Mouse (Mus musculus) heart, embryonic 12.5 days (tissue): ENCODE data around the gene Prf1. TPM values are rescaled to one million over a fixed set of nuclear protein-coding genes. Genes with fewer than 3 reads are reported as not detected.

Experiments
- ATAC-seq: fragments of 200-750 bp; cut with Nextera tagmentation; 2 replicates; pipeline ENCODE4 v1.8.0; 2017; ENCODE audit warnings: moderate TSS enrichment, moderate library complexity; ENCODE audit not compliant: insufficient number of reproducible peaks, low FRiP score
- H3K27ac ChIP-seq: fragments of 300-500 bp; sonication (generic); 2 replicates; pipeline ENCODE4 v1.5.1; 2016; ENCODE audit warnings: mild to moderate bottlenecking, moderate library complexity; ENCODE audit not compliant: poor library complexity, severe bottlenecking
- H3K27me3 ChIP-seq: fragments of 300-500 bp; sonication (generic); replicated peaks from 2 replicates; pipeline ENCODE4 v1.6.1; 2016; ENCODE audit warnings: mild to moderate bottlenecking, moderate library complexity
- H3K36me3 ChIP-seq: fragments of 300-500 bp; sonication (generic); 2 replicates; pipeline ENCODE4 v1.6.1; 2016; ENCODE audit warnings: mild to moderate bottlenecking, moderate library complexity
- H3K4me1 ChIP-seq: fragments of 300-500 bp; sonication (generic); replicated peaks from 2 replicates; pipeline ENCODE4 v1.6.1; 2016; ENCODE audit warnings: mild to moderate bottlenecking
- H3K4me2 ChIP-seq: fragments of 300-500 bp; sonication (generic); 2 replicates; pipeline ENCODE4 v1.6.1; 2016; ENCODE audit warnings: mild to moderate bottlenecking, moderate library complexity
- H3K4me3 ChIP-seq: fragments of 300-500 bp; sonication (generic); 2 replicates; pipeline ENCODE4 v1.5.1; 2016; ENCODE audit warnings: mild to moderate bottlenecking
- H3K9ac ChIP-seq: fragments of 300-500 bp; sonication (generic); 2 replicates; pipeline ENCODE4 v1.6.1; 2016; ENCODE audit warnings: mild to moderate bottlenecking, moderate library complexity
- H3K9me3 ChIP-seq: fragments of 300-500 bp; sonication (generic); replicated peaks from 2 replicates; pipeline ENCODE4 v1.6.1; 2016; ENCODE audit warnings: mild to moderate bottlenecking, moderate library complexity
- WGBS: fragments of 180-500 bp; shearing (Covaris S2); methylation state at CpG from one replicate; pipeline ENCODE4 v1.1.7; 2016; 5-methylcytosine and 5-hydroxymethylcytosine counted together
- polyA plus RNA-seq: library from polyadenylated mRNA; unstranded; fragments of >200 nt; fragmentation: Nextera tagmentation; extraction: Ambion mirVana; gene quantifications from 2 replicates; pipeline ENCODE4 v1.2.1, GENCODE M21; 2016

The Prf1 gene
- polyA plus RNA-seq, 1 experiment from 2014 or later, result not detected

- Histone ChIP-seq H3K9me3 (no peaks in the 10 kb centered on the region), H3K36me3 (no peaks in the 10 kb centered on the region), H3K27me3 (peaks cover 8% of the 10 kb centered on the region; the same call in 1 of the 2 replicates), H3K4me2 (peak overlapping the region; percentile 94), H3K4me1 (peaks cover 25% of the 10 kb centered on the region), H3K27ac (no peak overlapping the region), H3K4me3 (peak overlapping the region; percentile 62), H3K9ac (peak overlapping the region; percentile 75)
- ATAC-seq, result no peak
- 36% methylated on average over 5 of the region's 5 CpGs for WGBS
Observed at GRCm38 (mm10) chr10:61272631-61273030, 25.0 kb upstream of the Prf1 start.

DNA sequence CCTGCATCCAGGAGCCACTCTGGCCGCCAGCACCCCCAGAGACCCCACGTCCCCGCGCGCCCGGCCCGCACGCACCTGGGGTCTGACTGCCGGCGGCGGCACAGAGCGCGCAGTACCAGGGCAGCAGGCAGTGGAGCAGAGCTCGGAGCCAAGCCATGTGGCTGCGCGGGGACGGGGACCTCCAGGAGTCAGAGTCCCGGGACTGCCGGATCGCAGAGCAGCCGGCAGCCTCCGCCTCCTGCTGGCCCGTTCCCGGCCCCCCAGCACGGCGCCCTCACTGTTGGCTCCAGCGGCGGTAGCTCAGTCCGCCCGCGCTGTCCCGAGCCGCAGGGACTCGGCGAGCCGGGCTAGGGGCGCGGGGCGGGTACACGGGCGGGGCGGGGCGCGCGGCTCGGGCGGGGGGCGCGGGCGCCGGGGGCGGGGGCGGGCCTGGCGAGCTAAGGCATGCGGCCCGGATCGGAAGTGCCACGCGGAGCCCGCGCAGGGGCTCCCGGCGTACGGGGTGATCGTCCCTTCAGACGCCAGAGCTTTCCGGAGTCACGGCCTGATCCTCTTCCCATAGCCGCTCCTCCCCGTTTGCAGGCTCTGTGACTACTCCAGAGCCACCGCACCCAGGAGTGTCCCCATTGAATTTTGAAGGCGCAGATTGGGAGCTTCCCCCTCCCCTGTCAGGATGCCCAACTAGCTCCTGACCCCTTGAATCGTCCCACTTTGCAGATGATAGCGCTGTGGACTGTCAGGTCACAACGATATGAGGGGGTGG is 24.4 kb upstream of the Prf1 start, which contains the start of gene Adamts14:
Gene Adamts14, minus strand, starts transcription at position 358 of the 763 bp plus-strand sequence.
- Histone ChIP-seq H3K9ac (peak within 1 kb of the TSS; percentile 75), H3K27me3 (peaks cover 7% of the 10 kb centered on the region; the same call in 1 of the 2 replicates), H3K4me2 (peak within 1 kb of the TSS; percentile 94), H3K4me1 (peaks cover 25% of the 10 kb centered on the region), H3K4me3 (peak within 1 kb of the TSS; percentile 62), H3K27ac (no peak within 1 kb of the TSS), H3K9me3 (no peaks in the 10 kb centered on the region), H3K36me3 (no peaks in the 10 kb centered on the region)
- 2% methylated on average over 66 of the region's 75 CpGs for WGBS
- 0 out of 2 replicates have a peak, but pooled peaks have one; percentile 27 for ATAC-seq

DNA sequence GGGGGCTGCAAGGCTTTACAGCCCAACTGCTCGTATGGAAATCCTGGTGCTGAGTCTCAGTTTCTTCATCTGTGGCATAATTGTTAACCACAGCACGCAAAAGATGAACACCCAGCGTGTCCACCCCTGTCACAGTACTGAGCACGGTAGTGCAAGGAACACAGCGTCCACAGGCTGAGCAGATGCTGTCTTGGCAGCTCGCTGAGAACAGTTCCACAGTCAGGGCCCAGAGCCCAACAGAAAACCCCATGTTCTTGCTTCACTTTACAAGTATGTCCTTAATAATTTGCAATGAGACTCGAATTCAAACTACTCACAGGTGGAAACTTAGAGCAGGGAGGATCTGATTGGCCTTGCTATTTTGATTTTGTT is 23.8 kb upstream of the Prf1 start:
- no peak for ATAC-seq
- Histone ChIP-seq H3K4me3 (peak overlapping the region; percentile 62), H3K9ac (peak overlapping the region; percentile 75), H3K27me3 (peaks cover 7% of the 10 kb centered on the region; the same call in 1 of the 2 replicates), H3K4me2 (peak overlapping the region; percentile 94), H3K36me3 (no peaks in the 10 kb centered on the region), H3K27ac (no peak overlapping the region), H3K4me1 (peaks cover 25% of the 10 kb centered on the region), H3K9me3 (no peaks in the 10 kb centered on the region)
- 59% methylated on average over 7 of the region's 7 CpGs for WGBS

GRCm38 (mm10) chr10:61274532-61274931 is 23.1 kb upstream of the Prf1 start:
- Histone ChIP-seq H3K4me3 (no peak overlapping the region), H3K9me3 (no peaks in the 10 kb centered on the region), H3K27me3 (peaks cover 7% of the 10 kb centered on the region; the same call in 1 of the 2 replicates)

DNA sequence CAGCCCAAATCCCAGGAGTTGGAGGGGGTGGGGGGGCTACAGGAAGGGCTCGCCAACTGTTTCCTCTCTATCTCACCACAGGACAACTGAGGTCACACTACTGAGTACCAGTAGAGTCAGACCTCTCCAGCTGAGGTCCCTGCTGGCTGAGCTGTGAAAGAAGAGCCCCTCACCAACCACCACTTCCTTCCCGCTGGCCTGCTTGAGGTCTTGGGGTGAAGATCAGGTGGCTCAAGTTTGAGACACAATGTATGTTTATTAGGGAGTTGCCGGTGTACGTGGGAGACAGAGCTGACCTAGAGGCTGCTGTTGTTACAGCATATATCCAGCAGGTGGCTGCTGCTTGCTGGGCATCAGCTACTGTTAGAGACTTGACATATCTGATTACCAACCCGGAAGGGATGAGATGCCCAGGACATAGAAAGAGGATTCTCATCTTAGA is 21.9 kb upstream of the Prf1 start:
- Histone ChIP-seq H3K27ac (no peak overlapping the region), H3K9me3 (no peaks in the 10 kb centered on the region), H3K4me1 (peaks cover 25% of the 10 kb centered on the region), H3K4me2 (peak overlapping the region; percentile 46), H3K27me3 (0 out of 2 replicates have a peak, but pooled peaks cover 2% of the 10 kb centered on the region), H3K9ac (no peak overlapping the region), H3K4me3 (no peak overlapping the region), H3K36me3 (no peaks in the 10 kb centered on the region)
- ATAC-seq, result peak; percentile 29; the same call in 1 of the 2 replicates
- WGBS, result 5% methylated on average over 5 of the region's 5 CpGs

More at GRCm38 (mm10) chr10:61274532-61274931, 23.1 kb upstream of the Prf1 start:
- H3K27ac ChIP-seq, result no peak overlapping the region
- ATAC-seq, result no peak
- peaks cover 25% of the 10 kb centered on the region for H3K4me1 ChIP-seq
- no peak overlapping the region for H3K9ac ChIP-seq
- H3K36me3 ChIP-seq, result no peaks in the 10 kb centered on the region
- WGBS, result 42% methylated on average over 2 of the region's 2 CpGs
- no peak overlapping the region for H3K4me2 ChIP-seq

DNA sequence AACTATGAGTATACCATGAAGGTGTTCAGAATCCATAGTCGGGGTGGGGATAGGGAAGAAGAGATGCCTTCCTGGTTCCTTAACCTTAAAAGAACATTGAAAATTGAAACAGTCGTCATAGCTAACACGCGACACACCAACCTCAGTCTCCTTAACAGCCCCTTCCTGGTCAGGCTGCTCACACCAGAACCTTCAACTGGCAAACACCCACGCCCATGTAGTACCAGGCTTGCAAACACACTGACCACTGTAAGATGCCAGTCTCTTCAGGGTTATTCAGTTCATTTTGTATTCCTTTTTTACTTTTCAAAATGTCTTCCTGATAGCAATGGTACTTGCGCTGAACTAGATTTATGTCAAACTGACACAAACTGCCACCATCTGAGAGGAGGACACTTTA is 20.6 kb upstream of the Prf1 start:
- Histone ChIP-seq H3K9me3 (no peaks in the 10 kb centered on the region), H3K27ac (no peak overlapping the region), H3K9ac (no peak overlapping the region), H3K4me2 (no peak overlapping the region), H3K36me3 (no peaks in the 10 kb centered on the region), H3K4me1 (peaks cover 21% of the 10 kb centered on the region), H3K4me3 (no peak overlapping the region), H3K27me3 (no peaks in the 10 kb centered on the region)
- WGBS, result 91% methylated on average over 6 of the region's 6 CpGs
- ATAC-seq, result no peak

DNA sequence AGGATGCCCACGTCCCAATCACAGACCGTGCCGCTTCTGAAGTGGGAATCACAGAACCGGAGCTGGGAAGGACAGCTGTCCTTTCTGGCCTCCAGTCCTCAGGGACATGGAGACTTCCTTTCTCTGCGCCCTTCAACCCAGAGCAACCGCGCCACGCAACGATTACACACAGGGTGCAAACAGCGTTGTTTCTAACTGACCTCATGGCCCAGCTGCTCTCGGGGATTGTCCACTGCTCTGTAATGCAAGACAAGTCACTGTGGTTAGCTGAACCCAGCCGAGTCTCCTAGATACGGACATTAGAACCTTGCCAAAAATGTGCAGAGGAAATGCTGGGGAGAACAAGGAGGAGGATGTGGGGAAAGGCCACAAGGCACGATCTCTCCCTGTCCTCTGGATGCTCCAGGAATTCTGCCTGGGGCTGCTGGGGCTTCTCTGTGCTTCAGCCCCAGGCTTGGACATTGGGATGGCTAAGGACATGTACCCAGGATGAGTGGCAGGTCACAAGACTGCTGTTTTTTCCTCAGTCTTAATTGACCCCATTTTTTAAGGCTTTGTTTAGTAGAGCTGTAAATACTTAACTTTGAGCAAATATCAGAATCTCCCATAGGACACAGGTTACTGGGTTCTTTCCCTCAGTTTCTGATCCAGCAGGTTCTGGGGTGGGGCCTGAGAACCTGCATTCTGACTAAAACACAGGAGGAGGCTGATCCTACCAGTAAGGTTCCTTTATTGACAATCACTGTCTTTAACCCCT is 19.5 kb upstream of the Prf1 start:
- H3K4me1 ChIP-seq, result peaks cover 11% of the 10 kb centered on the region
- H3K36me3 ChIP-seq, result no peaks in the 10 kb centered on the region
- ATAC-seq, result no peak
- no peaks in the 10 kb centered on the region for H3K27me3 ChIP-seq
- no peak overlapping the region for H3K4me3 ChIP-seq
- no peak overlapping the region for H3K27ac ChIP-seq
- H3K4me2 ChIP-seq, result no peak overlapping the region
- H3K9me3 ChIP-seq, result no peaks in the 10 kb centered on the region
- H3K9ac ChIP-seq, result no peak overlapping the region
- WGBS, result 66% methylated on average over 14 of the region's 14 CpGs

DNA sequence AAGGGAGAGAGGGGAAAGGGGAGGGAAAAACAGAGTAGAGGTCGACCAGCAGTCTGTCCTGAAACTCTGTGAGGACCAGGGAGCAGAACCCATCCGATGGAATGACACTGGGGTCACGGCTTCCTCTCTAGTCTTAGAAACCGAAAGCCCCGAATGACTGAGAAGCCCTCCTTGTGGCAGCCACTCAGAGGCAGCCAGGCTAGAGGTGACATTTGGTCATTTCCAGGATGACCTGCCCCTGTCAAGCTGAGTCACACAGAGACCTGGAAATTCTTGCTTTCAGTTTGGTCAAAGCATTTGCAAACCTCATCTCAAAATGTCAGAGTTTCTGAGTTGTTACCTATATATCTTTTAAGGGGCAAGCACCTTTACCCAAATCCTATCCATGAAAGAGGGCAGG is 16.5 kb upstream of the Prf1 start:
- Histone ChIP-seq H3K4me1 (0 out of 2 replicates have a peak, but pooled peaks cover 3% of the 10 kb centered on the region), H3K27ac (no peak overlapping the region), H3K9ac (no peak overlapping the region), H3K4me2 (no peak overlapping the region), H3K9me3 (no peaks in the 10 kb centered on the region), H3K36me3 (no peaks in the 10 kb centered on the region), H3K27me3 (no peaks in the 10 kb centered on the region), H3K4me3 (no peak overlapping the region)
- 70% methylated on average over 5 of the region's 5 CpGs for WGBS
- ATAC-seq, result no peak

- Histone ChIP-seq H3K27ac (no peak overlapping the region), H3K9ac (no peak overlapping the region), H3K4me1 (peaks cover 13% of the 10 kb centered on the region), H3K4me2 (no peak overlapping the region), H3K9me3 (no peaks in the 10 kb centered on the region), H3K36me3 (no peaks in the 10 kb centered on the region), H3K27me3 (no peaks in the 10 kb centered on the region), H3K4me3 (no peak overlapping the region)
- WGBS, result 85% methylated on average over 4 of the region's 4 CpGs
- ATAC-seq, result no peak
Observed at GRCm38 (mm10) chr10:61284309-61284708, 13.3 kb upstream of the Prf1 start.

GRCm38 (mm10) chr10:61285271-61285670 is 12.4 kb upstream of the Prf1 start:
- no peak overlapping the region for H3K9ac ChIP-seq
- H3K27me3 ChIP-seq, result no peaks in the 10 kb centered on the region
- H3K9me3 ChIP-seq, result no peaks in the 10 kb centered on the region
- H3K4me1 ChIP-seq, result peaks cover 16% of the 10 kb centered on the region
- H3K4me3 ChIP-seq, result no peak overlapping the region
- H3K27ac ChIP-seq, result no peak overlapping the region
- ATAC-seq, result no peak
- WGBS, result 82% methylated on average over 11 of the region's 11 CpGs
- no peaks in the 10 kb centered on the region for H3K36me3 ChIP-seq
- H3K4me2 ChIP-seq, result no peak overlapping the region

- Histone ChIP-seq H3K27ac (0 out of 2 replicates have a peak overlapping the region, but pooled peaks have one; percentile 60), H3K4me2 (no peak overlapping the region), H3K27me3 (no peaks in the 10 kb centered on the region), H3K36me3 (no peaks in the 10 kb centered on the region), H3K9me3 (no peaks in the 10 kb centered on the region), H3K9ac (no peak overlapping the region), H3K4me1 (peaks cover 22% of the 10 kb centered on the region), H3K4me3 (no peak overlapping the region)
- 61% methylated on average over 7 of the region's 7 CpGs for WGBS
- no peak for ATAC-seq
Observed at GRCm38 (mm10) chr10:61286246-61286645, 11.4 kb upstream of the Prf1 start.
